Mouse (Mus musculus) splenic B cell, adult 2 months (primary cell): ENCODE results near the gene Nme7.
A peak's percentile ranks its signal among the peaks of the same experiment; 100 is the strongest.

ENCODE experiments used
- DNase-seq: peaks from one replicate; pipeline ENCODE4 v3.0.0-alpha.2; 2011; ENCODE audit warnings: low read depth, low spot score
- H3K27me3 ChIP-seq: 2 replicates; pipeline ENCODE4 v1.6.1; 2012; ENCODE audit warnings: mild to moderate bottlenecking, low read length, moderate library complexity, mixed read lengths; ENCODE audit not compliant: control insufficient read depth, poor library complexity, insufficient read depth, severe bottlenecking
- H3K36me3 ChIP-seq: 2 replicates; pipeline ENCODE4 v1.6.1; 2012; ENCODE audit warnings: mild to moderate bottlenecking, low read length, moderate library complexity, mixed read lengths; ENCODE audit not compliant: control insufficient read depth, poor library complexity, insufficient read depth, severe bottlenecking

Gene Nme7

GRCm38 (mm10) chr1:164327764-164328163 lies 23.8 kb downstream of the Nme7 start:
- no peaks in the 10 kb centered on the region for H3K27me3 ChIP-seq
- DNase-seq = no peak
- H3K36me3 ChIP-seq = no peaks in the 10 kb centered on the region

- no peaks in the 10 kb centered on the region for H3K27me3 ChIP-seq
- no peak for DNase-seq
- no peaks in the 10 kb centered on the region; the same call in 1 of the 2 replicates for H3K36me3 ChIP-seq
Observed at GRCm38 (mm10) chr1:164332559-164332958, 28.6 kb downstream of the Nme7 start.

- DNase-seq = no peak
- no peaks in the 10 kb centered on the region; the same call in 1 of the 2 replicates for H3K36me3 ChIP-seq
Observed at GRCm38 (mm10) chr1:164335435-164335834, 31.5 kb downstream of the Nme7 start.

GRCm38 (mm10) chr1:164335846-164336245 lies 31.9 kb downstream of the Nme7 start:
- H3K36me3 ChIP-seq = no peaks in the 10 kb centered on the region; the same call in 1 of the 2 replicates
- no peaks in the 10 kb centered on the region for H3K27me3 ChIP-seq
- no peak for DNase-seq

More at GRCm38 (mm10) chr1:164335435-164335834, 31.5 kb downstream of the Nme7 start:
- no peaks in the 10 kb centered on the region for H3K27me3 ChIP-seq

GRCm38 (mm10) chr1:164342161-164342560 lies 38.2 kb downstream of the Nme7 start:
- peak; percentile 47 for DNase-seq
- Histone ChIP-seq H3K27me3 (no peaks in the 10 kb centered on the region), H3K36me3 (no peaks in the 10 kb centered on the region; the same call in 1 of the 2 replicates)

- DNase-seq = no peak
- H3K27me3 ChIP-seq = no peaks in the 10 kb centered on the region
- H3K36me3 ChIP-seq = no peaks in the 10 kb centered on the region
Observed at GRCm38 (mm10) chr1:164353443-164353842, 49.5 kb downstream of the Nme7 start.

GRCm38 (mm10) chr1:164357995-164358394 lies 54.1 kb downstream of the Nme7 start:
- H3K36me3 ChIP-seq = no peaks in the 10 kb centered on the region
- H3K27me3 ChIP-seq = no peaks in the 10 kb centered on the region
- no peak for DNase-seq

GRCm38 (mm10) chr1:164361997-164362396 lies 58.1 kb downstream of the Nme7 start:
- no peak for DNase-seq
- no peaks in the 10 kb centered on the region for H3K27me3 ChIP-seq
- H3K36me3 ChIP-seq = no peaks in the 10 kb centered on the region

GRCm38 (mm10) chr1:164366156-164367128 lies 62.5 kb downstream of the Nme7 start:
- no peaks in the 10 kb centered on the region for H3K27me3 ChIP-seq
- DNase-seq = peak; percentile 79
- no peaks in the 10 kb centered on the region for H3K36me3 ChIP-seq

- H3K36me3 ChIP-seq = no peaks in the 10 kb centered on the region; the same call in 1 of the 2 replicates
- no peak for DNase-seq
- no peaks in the 10 kb centered on the region for H3K27me3 ChIP-seq
Observed at GRCm38 (mm10) chr1:164368152-164368551, 64.2 kb downstream of the Nme7 start.

GRCm38 (mm10) chr1:164369781-164370180 lies 65.9 kb downstream of the Nme7 start:
- DNase-seq = no peak
- H3K27me3 ChIP-seq = no peaks in the 10 kb centered on the region
- no peaks in the 10 kb centered on the region; the same call in 1 of the 2 replicates for H3K36me3 ChIP-seq

- no peak for DNase-seq
- no peaks in the 10 kb centered on the region for H3K27me3 ChIP-seq
- no peaks in the 10 kb centered on the region; the same call in 1 of the 2 replicates for H3K36me3 ChIP-seq
Observed at GRCm38 (mm10) chr1:164373029-164373428, 69.1 kb downstream of the Nme7 start.

GRCm38 (mm10) chr1:164374020-164374419 lies 70.1 kb downstream of the Nme7 start:
- no peaks in the 10 kb centered on the region for H3K27me3 ChIP-seq
- H3K36me3 ChIP-seq = no peaks in the 10 kb centered on the region; the same call in 1 of the 2 replicates
- DNase-seq = no peak

GRCm38 (mm10) chr1:164375626-164376025 lies 71.7 kb downstream of the Nme7 start:
- DNase-seq = no peak
- Histone ChIP-seq H3K27me3 (no peaks in the 10 kb centered on the region), H3K36me3 (no peaks in the 10 kb centered on the region; the same call in 1 of the 2 replicates)

GRCm38 (mm10) chr1:164376761-164377487 lies 73.0 kb downstream of the Nme7 start:
- no peak for DNase-seq
- Histone ChIP-seq H3K36me3 (no peaks in the 10 kb centered on the region; the same call in 1 of the 2 replicates), H3K27me3 (no peaks in the 10 kb centered on the region)
